Mouse (Mus musculus): ENCODE data around the gene Mcfd2.

Gene Mcfd2

GRCm38 (mm10) chr17:87236725-87237650 is 28.7 kb downstream of the Mcfd2 start:
- no peak for DNase-seq

GRCm38 (mm10) chr17:87235019-87235418 is 30.7 kb downstream of the Mcfd2 start:
- DNase-seq, result no peak

GRCm38 (mm10) chr17:87227878-87228277 is 37.9 kb downstream of the Mcfd2 start:
- no peak for DNase-seq

GRCm38 (mm10) chr17:87226079-87226640 is 39.6 kb downstream of the Mcfd2 start:
- DNase-seq, result peak; percentile 64

- DNase-seq, result no peak
Measured at GRCm38 (mm10) chr17:87225384-87225783, 40.4 kb downstream of the Mcfd2 start.

- DNase-seq, result no peak
Measured at GRCm38 (mm10) chr17:87224461-87224860, 41.3 kb downstream of the Mcfd2 start.

GRCm38 (mm10) chr17:87219456-87219855 is 46.3 kb downstream of the Mcfd2 start:
- no peak for DNase-seq

GRCm38 (mm10) chr17:87214523-87214922 is 51.2 kb downstream of the Mcfd2 start:
- DNase-seq, result no peak

- DNase-seq, result no peak
Measured at GRCm38 (mm10) chr17:87210525-87210924, 55.2 kb downstream of the Mcfd2 start.

- DNase-seq, result no peak
Measured at GRCm38 (mm10) chr17:87206885-87207284, 58.9 kb downstream of the Mcfd2 start.

Measured in kidney, adult 9 months (tissue).